Mouse (Mus musculus) stomach, embryonic 14.5 days (tissue): ENCODE data around the gene Zfp108. TPM values are rescaled to one million over a fixed set of nuclear protein-coding genes. Genes with fewer than 3 reads are reported as not detected.

Source experiments
- ATAC-seq: fragments of 200-750 bp; cut with Nextera tagmentation; 2 replicates; pipeline ENCODE4 v1.8.0; 2017; ENCODE audit warnings: low read depth, moderate TSS enrichment; ENCODE audit not compliant: insufficient number of reproducible peaks, insufficient read depth, low FRiP score
- H3K27ac ChIP-seq: fragments of 300-500 bp; sonication (generic); 2 replicates; pipeline ENCODE4 v1.5.1; 2014; ENCODE audit warnings: mild to moderate bottlenecking, low read length, moderate library complexity, mixed read lengths
- H3K27me3 ChIP-seq: fragments of 300-500 bp; sonication (generic); 2 replicates; pipeline ENCODE4 v1.6.1; 2014; ENCODE audit warnings: low read length, control low read depth, mixed read lengths; ENCODE audit not compliant: control insufficient read depth, insufficient read depth
- H3K36me3 ChIP-seq: fragments of 300-500 bp; sonication (generic); 2 replicates; pipeline ENCODE4 v1.6.1; 2014; ENCODE audit warnings: mild to moderate bottlenecking, control low read depth, low read length, moderate library complexity, mixed read lengths; ENCODE audit not compliant: control insufficient read depth, insufficient read depth
- H3K4me1 ChIP-seq: fragments of 300-500 bp; sonication (generic); 2 replicates; pipeline ENCODE4 v1.6.1; 2014; ENCODE audit warnings: low read length, control low read depth, mixed read lengths; ENCODE audit not compliant: control insufficient read depth, insufficient read depth
- H3K4me2 ChIP-seq: fragments of 300-500 bp; sonication (generic); replicated peaks from 2 replicates; pipeline ENCODE4 v1.6.1; 2014; ENCODE audit warnings: low read depth, low read length, control low read depth
- H3K4me3 ChIP-seq: fragments of 300-500 bp; sonication (generic); 2 replicates; pipeline ENCODE4 v1.5.1; 2014; ENCODE audit warnings: low read depth, low read length, control low read depth
- H3K9ac ChIP-seq: fragments of 300-500 bp; sonication (generic); replicated peaks from 2 replicates; pipeline ENCODE4 v1.6.1; 2014; ENCODE audit warnings: low read depth, mild to moderate bottlenecking, control low read depth, low read length, moderate library complexity, mixed read lengths
- H3K9me3 ChIP-seq: fragments of 300-500 bp; sonication (generic); 2 replicates; pipeline ENCODE4 v1.6.1; 2016; ENCODE audit warnings: low read depth, low read length, control low read depth; ENCODE audit not compliant: control insufficient read depth
- WGBS: fragments of 180-500 bp; shearing (Covaris S2); extraction: QIAGEN DNeasy Blood & Tissue Kit; methylation state at CpG from one replicate; pipeline ENCODE4 v1.1.7; 2014; 5-methylcytosine and 5-hydroxymethylcytosine counted together
- polyA plus RNA-seq: library from polyadenylated mRNA; unstranded; fragments of >200 nt; fragmentation: Nextera tagmentation; extraction: Ambion mirVana; gene quantifications from 2 replicates; pipeline ENCODE4 v1.2.1, GENCODE M21; 2014

The Zfp108 gene
- polyA plus RNA-seq, 1 experiment from 2014 or later = 4.7 TPM

- no peak for ATAC-seq
- H3K9ac ChIP-seq = no peak overlapping the region
- 89% methylated on average over 13 of the region's 13 CpGs for WGBS
- H3K9me3 ChIP-seq = no peaks in the 10 kb centered on the region
- H3K4me3 ChIP-seq = no peak overlapping the region
- H3K4me1 ChIP-seq = no peaks in the 10 kb centered on the region
- H3K27ac ChIP-seq = no peak overlapping the region
- H3K27me3 ChIP-seq = no peaks in the 10 kb centered on the region
- peaks cover 6% of the 10 kb centered on the region; the same call in 1 of the 2 replicates for H3K36me3 ChIP-seq
- no peak overlapping the region for H3K4me2 ChIP-seq
Observed at GRCm38 (mm10) chr7:24259306-24259999, 4.9 kb downstream of the Zfp108 start.

GRCm38 (mm10) chr7:24260000-24260312, 5.4 kb downstream of the Zfp108 start:
- H3K36me3 ChIP-seq = peaks cover 6% of the 10 kb centered on the region; the same call in 1 of the 2 replicates
- WGBS = 90% methylated on average over 4 of the region's 4 CpGs
- no peak overlapping the region for H3K9ac ChIP-seq
- no peak overlapping the region for H3K27ac ChIP-seq
- no peak for ATAC-seq
- H3K4me3 ChIP-seq = no peak overlapping the region
- no peaks in the 10 kb centered on the region for H3K9me3 ChIP-seq
- H3K4me1 ChIP-seq = no peaks in the 10 kb centered on the region
- H3K27me3 ChIP-seq = no peaks in the 10 kb centered on the region
- no peak overlapping the region for H3K4me2 ChIP-seq

- Histone ChIP-seq H3K27ac (no peak overlapping the region), H3K9me3 (no peaks in the 10 kb centered on the region), H3K4me3 (no peak overlapping the region), H3K4me1 (0 out of 2 replicates have a peak, but pooled peaks cover 2% of the 10 kb centered on the region), H3K9ac (no peak overlapping the region), H3K27me3 (no peaks in the 10 kb centered on the region), H3K4me2 (no peak overlapping the region), H3K36me3 (no peaks in the 10 kb centered on the region)
- no peak for ATAC-seq
- WGBS = 71% methylated on average over 24 of the region's 24 CpGs
Observed at GRCm38 (mm10) chr7:24268176-24269155, 13.9 kb downstream of the Zfp108 start.

- H3K9ac ChIP-seq = no peak overlapping the region
- no peak for ATAC-seq
- H3K4me3 ChIP-seq = no peak overlapping the region
- no peaks in the 10 kb centered on the region for H3K27me3 ChIP-seq
- whole genome bisulfite sequencing = 84% methylated on average over 3 of the region's 3 CpGs
- no peaks in the 10 kb centered on the region for H3K9me3 ChIP-seq
- H3K27ac ChIP-seq = no peak overlapping the region
- no peak overlapping the region for H3K4me2 ChIP-seq
- 0 out of 2 replicates have a peak, but pooled peaks cover 2% of the 10 kb centered on the region for H3K4me1 ChIP-seq
- peaks cover 7% of the 10 kb centered on the region; the same call in 1 of the 2 replicates for H3K36me3 ChIP-seq
Observed at GRCm38 (mm10) chr7:24269256-24269655, 14.7 kb downstream of the Zfp108 start.

GRCm38 (mm10) chr7:24269667-24270287, 15.2 kb downstream of the Zfp108 start:
- Histone ChIP-seq H3K27ac (no peak overlapping the region), H3K27me3 (no peaks in the 10 kb centered on the region), H3K9me3 (no peaks in the 10 kb centered on the region), H3K9ac (peak overlapping the region; percentile 14; the same call in 1 of the 2 replicates), H3K4me1 (0 out of 2 replicates have a peak, but pooled peaks cover 2% of the 10 kb centered on the region), H3K4me3 (peak overlapping the region; percentile 53), H3K36me3 (peaks cover 10% of the 10 kb centered on the region; the same call in 1 of the 2 replicates), H3K4me2 (peak overlapping the region; percentile 55)
- 33% methylated on average over 7 of the region's 7 CpGs for WGBS
- peak; percentile 35; the same call in 1 of the 2 replicates for ATAC-seq

- H3K36me3 ChIP-seq = peaks cover 15% of the 10 kb centered on the region; the same call in 1 of the 2 replicates
- peak within 1 kb of the TSS; percentile 53 for H3K4me3 ChIP-seq
- under 1% methylated on average over 12 of the region's 12 CpGs for WGBS
- peak; percentile 94 for ATAC-seq
- no peaks in the 10 kb centered on the region for H3K27me3 ChIP-seq
- H3K9me3 ChIP-seq = no peaks in the 10 kb centered on the region
- H3K4me2 ChIP-seq = peak within 1 kb of the TSS; percentile 55
- H3K9ac ChIP-seq = peak within 1 kb of the TSS; percentile 23; the same call in 1 of the 2 replicates
- peak within 1 kb of the TSS; percentile 56; the same call in 1 of the 2 replicates for H3K27ac ChIP-seq
- H3K4me1 ChIP-seq = 0 out of 2 replicates have a peak, but pooled peaks cover 2% of the 10 kb centered on the region
Observed at GRCm38 (mm10) chr7:24270288-24270672, 15.7 kb downstream of the Zfp108 start, which contains the start of gene Zfp93. TSS of gene Zfp93 (plus strand) at chr7:24270420.

- Histone ChIP-seq H3K9ac (no peak overlapping the region), H3K27me3 (no peaks in the 10 kb centered on the region), H3K4me3 (0 out of 2 replicates have a peak overlapping the region, but pooled peaks have one; percentile 53), H3K4me2 (no peak overlapping the region), H3K9me3 (no peaks in the 10 kb centered on the region), H3K27ac (no peak overlapping the region), H3K4me1 (0 out of 2 replicates have a peak, but pooled peaks cover 2% of the 10 kb centered on the region), H3K36me3 (peaks cover 15% of the 10 kb centered on the region; the same call in 1 of the 2 replicates)
- no peak for ATAC-seq
- WGBS = 95% methylated on average over 6 of the region's 6 CpGs
Observed at GRCm38 (mm10) chr7:24271191-24271590, 16.6 kb downstream of the Zfp108 start.

- Histone ChIP-seq H3K27me3 (no peaks in the 10 kb centered on the region), H3K4me3 (no peak overlapping the region), H3K27ac (no peak overlapping the region), H3K36me3 (peaks cover 15% of the 10 kb centered on the region), H3K9ac (no peak overlapping the region), H3K4me2 (no peak overlapping the region), H3K9me3 (no peaks in the 10 kb centered on the region), H3K4me1 (0 out of 2 replicates have a peak, but pooled peaks cover 2% of the 10 kb centered on the region)
- ATAC-seq = no peak
- WGBS = 95% methylated on average over 4 of the region's 4 CpGs
Observed at GRCm38 (mm10) chr7:24274456-24274855, 19.9 kb downstream of the Zfp108 start.
